Mouse (Mus musculus) midbrain, postnatal 0 days (tissue): ENCODE data around the gene Palld. TPM values are rescaled to one million over a fixed set of nuclear protein-coding genes. Genes with fewer than 3 reads are reported as not detected.

ENCODE experiments used
- ATAC-seq: fragments of 200-750 bp; cut with Nextera tagmentation; 2 replicates; pipeline ENCODE4 v1.8.0; 2017; ENCODE audit warnings: moderate number of reproducible peaks, mild to moderate bottlenecking, moderate TSS enrichment, moderate library complexity; ENCODE audit not compliant: low FRiP score
- DNase-seq: peaks from one replicate; pipeline ENCODE4 v3.0.0-alpha.2; 2015; ENCODE audit warnings: low spot score
- H3K27ac ChIP-seq: fragments of 300-500 bp; sonication (generic); 2 replicates; pipeline ENCODE4 v1.5.1; 2014; ENCODE audit warnings: low read depth, mild to moderate bottlenecking, low read length, mixed read lengths
- H3K27me3 ChIP-seq: fragments of 300-500 bp; sonication (generic); 2 replicates; pipeline ENCODE4 v1.6.1; 2014; ENCODE audit warnings: low read length, control low read depth, mixed read lengths; ENCODE audit not compliant: insufficient read depth
- H3K36me3 ChIP-seq: fragments of 300-500 bp; sonication (generic); 2 replicates; pipeline ENCODE4 v1.6.1; 2014; ENCODE audit warnings: low read length, control low read depth, mixed read lengths; ENCODE audit not compliant: insufficient read depth
- H3K4me1 ChIP-seq: fragments of 300-500 bp; sonication (generic); 2 replicates; pipeline ENCODE4 v1.6.1; 2014; ENCODE audit warnings: mild to moderate bottlenecking, control low read depth, antibody characterized with exemption, low read length, mixed read lengths; ENCODE audit not compliant: insufficient read depth
- H3K4me2 ChIP-seq: fragments of 300-500 bp; sonication (generic); 2 replicates; pipeline ENCODE4 v1.6.1; 2014; ENCODE audit warnings: low read depth, mild to moderate bottlenecking, low read length, mixed read lengths; ENCODE audit not compliant: poor library complexity, severe bottlenecking
- H3K4me3 ChIP-seq: fragments of 300-500 bp; sonication (generic); 2 replicates; pipeline ENCODE4 v1.5.1; 2014; ENCODE audit warnings: low read depth, mild to moderate bottlenecking, low read length, moderate library complexity
- H3K9ac ChIP-seq: fragments of 300-500 bp; sonication (generic); replicated peaks from 2 replicates; pipeline ENCODE4 v1.6.1; 2014; ENCODE audit warnings: mild to moderate bottlenecking, low read length, moderate library complexity, mixed read lengths; ENCODE audit not compliant: poor library complexity, severe bottlenecking
- H3K9me3 ChIP-seq: fragments of 300-500 bp; sonication (generic); 2 replicates; pipeline ENCODE4 v1.6.1; 2016; ENCODE audit warnings: low read length, control low read depth
- CTCF ChIP-seq: IDR thresholded peaks from 2 replicates; pipeline ENCODE4 v1.5.1; 2016; ENCODE audit warnings: antibody characterized with exemption, mild to moderate bottlenecking
- WGBS: fragments of 180-500 bp; shearing (Covaris S2); extraction: QIAGEN DNeasy Blood & Tissue Kit; methylation state at CpG from one replicate; pipeline ENCODE4 v1.1.7; 2014; 5-methylcytosine and 5-hydroxymethylcytosine counted together
- polyA plus RNA-seq: library from polyadenylated mRNA; unstranded; fragments of >200 nt; fragmentation: Nextera tagmentation; extraction: Ambion mirVana; gene quantifications from 2 replicates; pipeline ENCODE4 v1.2.1, GENCODE M21; 2015
- total RNA-seq: library from RNA; depleted of rRNA; stranded (reverse); fragments of >200 nt; gene quantifications from 2 replicates; pipeline ENCODE4 v1.2.3, GENCODE M21; 2014

The Palld gene
- total and polyA plus RNA-seq, 2 experiments from 2014 or later = 3.9 to 10.8 TPM

GRCm38 (mm10) chr8:61611741-61612140 is 290.7 kb downstream of the Palld start:
- DNase-seq (no peak), ATAC-seq (no peak)
- Histone ChIP-seq H3K27me3 (no peaks in the 10 kb centered on the region), H3K4me3 (no peak overlapping the region), H3K9me3 (no peaks in the 10 kb centered on the region), H3K27ac (no peak overlapping the region), H3K4me2 (no peak overlapping the region), H3K36me3 (no peaks in the 10 kb centered on the region), H3K9ac (no peak overlapping the region), H3K4me1 (no peaks in the 10 kb centered on the region)
- TF ChIP-seq CTCF = no peak
- 96% methylated on average over 6 of the region's 6 CpGs for WGBS

GRCm38 (mm10) chr8:61611077-61611476 is 291.4 kb downstream of the Palld start:
- no peaks in the 10 kb centered on the region for H3K27me3 ChIP-seq
- 90% methylated on average over 7 of the region's 7 CpGs for WGBS
- DNase-seq (no peak), ATAC-seq (no peak)
- H3K9me3 ChIP-seq = no peaks in the 10 kb centered on the region
- no peak overlapping the region for H3K4me2 ChIP-seq
- H3K27ac ChIP-seq = no peak overlapping the region
- H3K36me3 ChIP-seq = no peaks in the 10 kb centered on the region
- H3K4me1 ChIP-seq = no peaks in the 10 kb centered on the region
- no peak overlapping the region for H3K9ac ChIP-seq
- no peak overlapping the region for H3K4me3 ChIP-seq
- TF ChIP-seq CTCF = no peak

- Histone ChIP-seq H3K4me2 (no peak overlapping the region), H3K9me3 (no peaks in the 10 kb centered on the region), H3K27ac (no peak overlapping the region), H3K9ac (no peak overlapping the region), H3K4me3 (no peak overlapping the region), H3K27me3 (no peaks in the 10 kb centered on the region), H3K36me3 (no peaks in the 10 kb centered on the region), H3K4me1 (no peaks in the 10 kb centered on the region)
- TF ChIP-seq CTCF = no peak
- DNase-seq (peak; percentile 14), ATAC-seq (no peak)
- 77% methylated on average over 5 of the region's 5 CpGs for WGBS
Measured at GRCm38 (mm10) chr8:61610546-61610945, 291.9 kb downstream of the Palld start.

GRCm38 (mm10) chr8:61607463-61607813 is 295.1 kb downstream of the Palld start:
- DNase-seq (no peak), ATAC-seq (no peak)
- WGBS = 42% methylated on average over 6 of the region's 6 CpGs
- Histone ChIP-seq H3K9me3 (no peaks in the 10 kb centered on the region), H3K27me3 (no peaks in the 10 kb centered on the region), H3K4me2 (no peak overlapping the region), H3K4me3 (no peak overlapping the region), H3K4me1 (no peaks in the 10 kb centered on the region), H3K36me3 (no peaks in the 10 kb centered on the region), H3K9ac (no peak overlapping the region), H3K27ac (peak overlapping the region; percentile 62; the same call in 1 of the 2 replicates)
- no peak for TF ChIP-seq CTCF

GRCm38 (mm10) chr8:61606795-61607462 is 295.6 kb downstream of the Palld start:
- 11% methylated on average over 8 of the region's 8 CpGs for WGBS

GRCm38 (mm10) chr8:61604871-61605270 is 297.6 kb downstream of the Palld start:
- DNase-seq (no peak), ATAC-seq (no peak)
- Histone ChIP-seq H3K4me1 (no peaks in the 10 kb centered on the region), H3K27ac (no peak overlapping the region), H3K9me3 (no peaks in the 10 kb centered on the region), H3K4me2 (no peak overlapping the region), H3K9ac (no peak overlapping the region), H3K27me3 (no peaks in the 10 kb centered on the region), H3K36me3 (no peaks in the 10 kb centered on the region), H3K4me3 (no peak overlapping the region)
- WGBS = 92% methylated on average over 2 of the region's 2 CpGs
- TF ChIP-seq CTCF = no peak

More at GRCm38 (mm10) chr8:61606795-61607462, 295.6 kb downstream of the Palld start:
- peak; percentile 87 for ATAC-seq
- no peak for TF ChIP-seq CTCF
- peak overlapping the region; percentile 26 for H3K4me2 ChIP-seq
- H3K9ac ChIP-seq = no peak overlapping the region
- DNase-seq = peak; percentile 71
- no peaks in the 10 kb centered on the region for H3K27me3 ChIP-seq
- no peaks in the 10 kb centered on the region for H3K9me3 ChIP-seq
- H3K4me1 ChIP-seq = no peaks in the 10 kb centered on the region
- H3K27ac ChIP-seq = peak overlapping the region; percentile 62; the same call in 1 of the 2 replicates
- no peak overlapping the region for H3K4me3 ChIP-seq
- no peaks in the 10 kb centered on the region for H3K36me3 ChIP-seq
